Mouse (Mus musculus): Measurements from ENCODE around the gene Pard3. TPM values are rescaled to one million over a fixed set of nuclear protein-coding genes. Genes with fewer than 3 reads are reported as not detected.

Pard3 gene
- polyA plus RNA-seq, 1 experiment from 2014 or later, result 14.6 TPM

GRCm38 (mm10) chr8:127261051-127261450, 197.4 kb downstream of the Pard3 start:
- 95% methylated on average over 6 of the region's 6 CpGs for WGBS
- ATAC-seq, result no peak
- H3K36me3 ChIP-seq (ENCODE audit: control insufficient read depth, insufficient read depth, low read length), result no peaks in the 10 kb centered on the region
- H3K27ac ChIP-seq (ENCODE audit: low read length), result no peak overlapping the region
- H3K9ac ChIP-seq (ENCODE audit: low read depth, low read length), result no peak overlapping the region
- no peak overlapping the region for H3K4me2 ChIP-seq (ENCODE audit: low read length)
- H3K27me3 ChIP-seq (ENCODE audit: control insufficient read depth, insufficient read depth, low read depth, low read length), result no peaks in the 10 kb centered on the region
- peaks cover 7% of the 10 kb centered on the region; the same call in 1 of the 2 replicates for H3K4me1 ChIP-seq (ENCODE audit: control insufficient read depth, insufficient read depth, low read length)
- no peaks in the 10 kb centered on the region for H3K9me3 ChIP-seq (replicated peaks; ENCODE audit: control insufficient read depth, low read length, poor library complexity, severe bottlenecking)
- H3K4me3 ChIP-seq (ENCODE audit: low read depth, low read length), result no peak overlapping the region

- H3K4me3 ChIP-seq (ENCODE audit: low read depth, low read length), result no peak overlapping the region
- H3K4me1 ChIP-seq (ENCODE audit: control insufficient read depth, insufficient read depth, low read length), result peaks cover 11% of the 10 kb centered on the region
- no peaks in the 10 kb centered on the region for H3K36me3 ChIP-seq (ENCODE audit: control insufficient read depth, insufficient read depth, low read length)
- no peak overlapping the region for H3K27ac ChIP-seq (ENCODE audit: low read length)
- no peak for ATAC-seq
- no peaks in the 10 kb centered on the region for H3K9me3 ChIP-seq (replicated peaks; ENCODE audit: control insufficient read depth, low read length, poor library complexity, severe bottlenecking)
- no peak overlapping the region for H3K9ac ChIP-seq (ENCODE audit: low read depth, low read length)
- H3K4me2 ChIP-seq (ENCODE audit: low read length), result no peak overlapping the region
- no peaks in the 10 kb centered on the region for H3K27me3 ChIP-seq (ENCODE audit: control insufficient read depth, insufficient read depth, low read depth, low read length)
- WGBS, result 79% methylated on average over 7 of the region's 7 CpGs
These were observed 198.3 kb downstream of the Pard3 start for GRCm38 (mm10) chr8:127262026-127262425.

GRCm38 (mm10) chr8:127262436-127262835, 198.7 kb downstream of the Pard3 start:
- Histone ChIP-seq H3K27ac (ENCODE audit: low read length) (no peak overlapping the region), H3K9me3 (replicated peaks; ENCODE audit: control insufficient read depth, low read length, poor library complexity, severe bottlenecking) (no peaks in the 10 kb centered on the region), H3K4me2 (ENCODE audit: low read length) (no peak overlapping the region), H3K4me1 (ENCODE audit: control insufficient read depth, insufficient read depth, low read length) (peaks cover 13% of the 10 kb centered on the region), H3K9ac (ENCODE audit: low read depth, low read length) (no peak overlapping the region), H3K27me3 (ENCODE audit: control insufficient read depth, insufficient read depth, low read depth, low read length) (no peaks in the 10 kb centered on the region), H3K36me3 (ENCODE audit: control insufficient read depth, insufficient read depth, low read length) (no peaks in the 10 kb centered on the region), H3K4me3 (ENCODE audit: low read depth, low read length) (no peak overlapping the region)
- ATAC-seq, result no peak
- 65% methylated on average over 3 of the region's 3 CpGs for WGBS

- no peak overlapping the region for H3K27ac ChIP-seq (ENCODE audit: low read length)
- 85% methylated on average over 4 of the region's 4 CpGs for WGBS
- no peaks in the 10 kb centered on the region for H3K27me3 ChIP-seq (ENCODE audit: control insufficient read depth, insufficient read depth, low read depth, low read length)
- no peaks in the 10 kb centered on the region for H3K9me3 ChIP-seq (replicated peaks; ENCODE audit: control insufficient read depth, low read length, poor library complexity, severe bottlenecking)
- no peaks in the 10 kb centered on the region for H3K36me3 ChIP-seq (ENCODE audit: control insufficient read depth, insufficient read depth, low read length)
- no peak overlapping the region for H3K4me3 ChIP-seq (ENCODE audit: low read depth, low read length)
- H3K4me1 ChIP-seq (ENCODE audit: control insufficient read depth, insufficient read depth, low read length), result peaks cover 18% of the 10 kb centered on the region
- no peak for ATAC-seq
- no peak overlapping the region for H3K4me2 ChIP-seq (ENCODE audit: low read length)
- no peak overlapping the region for H3K9ac ChIP-seq (ENCODE audit: low read depth, low read length)
These were observed 199.2 kb downstream of the Pard3 start for GRCm38 (mm10) chr8:127262926-127263325.

- Histone ChIP-seq H3K27ac (ENCODE audit: low read length) (no peak overlapping the region), H3K4me1 (ENCODE audit: control insufficient read depth, insufficient read depth, low read length) (peaks cover 23% of the 10 kb centered on the region), H3K4me2 (ENCODE audit: low read length) (no peak overlapping the region), H3K4me3 (ENCODE audit: low read depth, low read length) (no peak overlapping the region), H3K9ac (ENCODE audit: low read depth, low read length) (no peak overlapping the region), H3K36me3 (ENCODE audit: control insufficient read depth, insufficient read depth, low read length) (no peaks in the 10 kb centered on the region), H3K27me3 (ENCODE audit: control insufficient read depth, insufficient read depth, low read depth, low read length) (no peaks in the 10 kb centered on the region), H3K9me3 (replicated peaks; ENCODE audit: control insufficient read depth, low read length, poor library complexity, severe bottlenecking) (no peaks in the 10 kb centered on the region)
- no peak for ATAC-seq
- 52% methylated on average over 5 of the region's 5 CpGs for WGBS
These were observed 199.8 kb downstream of the Pard3 start for GRCm38 (mm10) chr8:127263457-127263856.

- no peaks in the 10 kb centered on the region for H3K36me3 ChIP-seq (ENCODE audit: control insufficient read depth, insufficient read depth, low read length)
- H3K27ac ChIP-seq (ENCODE audit: low read length), result no peak overlapping the region
- WGBS, result 85% methylated on average over 8 of the region's 8 CpGs
- no peak overlapping the region for H3K4me3 ChIP-seq (ENCODE audit: low read depth, low read length)
- no peaks in the 10 kb centered on the region for H3K9me3 ChIP-seq (replicated peaks; ENCODE audit: control insufficient read depth, low read length, poor library complexity, severe bottlenecking)
- peaks cover 20% of the 10 kb centered on the region for H3K4me1 ChIP-seq (ENCODE audit: control insufficient read depth, insufficient read depth, low read length)
- no peak overlapping the region for H3K9ac ChIP-seq (ENCODE audit: low read depth, low read length)
- H3K27me3 ChIP-seq (ENCODE audit: control insufficient read depth, insufficient read depth, low read depth, low read length), result no peaks in the 10 kb centered on the region
- no peak overlapping the region for H3K4me2 ChIP-seq (ENCODE audit: low read length)
- ATAC-seq, result no peak
These were observed 201.2 kb downstream of the Pard3 start for GRCm38 (mm10) chr8:127264691-127265470.

- no peak for ATAC-seq
- H3K4me1 ChIP-seq (ENCODE audit: control insufficient read depth, insufficient read depth, low read length), result peaks cover 20% of the 10 kb centered on the region
- no peak overlapping the region for H3K4me2 ChIP-seq (ENCODE audit: low read length)
- no peak overlapping the region for H3K4me3 ChIP-seq (ENCODE audit: low read depth, low read length)
- H3K27me3 ChIP-seq (ENCODE audit: control insufficient read depth, insufficient read depth, low read depth, low read length), result no peaks in the 10 kb centered on the region
- H3K9me3 ChIP-seq (replicated peaks; ENCODE audit: control insufficient read depth, low read length, poor library complexity, severe bottlenecking), result no peaks in the 10 kb centered on the region
- no peaks in the 10 kb centered on the region for H3K36me3 ChIP-seq (ENCODE audit: control insufficient read depth, insufficient read depth, low read length)
- H3K9ac ChIP-seq (ENCODE audit: low read depth, low read length), result no peak overlapping the region
- no peak overlapping the region for H3K27ac ChIP-seq (ENCODE audit: low read length)
- 13% methylated on average over 5 of the region's 5 CpGs for WGBS
These were observed 203.1 kb downstream of the Pard3 start for GRCm38 (mm10) chr8:127266777-127267176.

GRCm38 (mm10) chr8:127268239-127269024, 204.7 kb downstream of the Pard3 start:
- Histone ChIP-seq H3K4me2 (ENCODE audit: low read length) (peak overlapping the region; percentile 12; the same call in 1 of the 2 replicates), H3K9me3 (replicated peaks; ENCODE audit: control insufficient read depth, low read length, poor library complexity, severe bottlenecking) (no peaks in the 10 kb centered on the region), H3K4me3 (ENCODE audit: low read depth, low read length) (no peak overlapping the region), H3K27me3 (ENCODE audit: control insufficient read depth, insufficient read depth, low read depth, low read length) (no peaks in the 10 kb centered on the region), H3K4me1 (ENCODE audit: control insufficient read depth, insufficient read depth, low read length) (peaks cover 19% of the 10 kb centered on the region), H3K36me3 (ENCODE audit: control insufficient read depth, insufficient read depth, low read length) (no peaks in the 10 kb centered on the region), H3K9ac (ENCODE audit: low read depth, low read length) (no peak overlapping the region), H3K27ac (ENCODE audit: low read length) (peak overlapping the region; percentile 54)
- WGBS, result 10% methylated on average over 12 of the region's 12 CpGs
- peak; percentile 92 for ATAC-seq
